Mouse (Mus musculus): Measurements from ENCODE around the gene Gpr34.

The Gpr34 gene

GRCm38 (mm10) chrX:13631599-13632283, at the start of gene Gpr34:
Gene Gpr34, plus strand, starts transcription at chrX:13632089.
- DNase-seq (ENCODE audit: low spot score): no peak

DNA sequence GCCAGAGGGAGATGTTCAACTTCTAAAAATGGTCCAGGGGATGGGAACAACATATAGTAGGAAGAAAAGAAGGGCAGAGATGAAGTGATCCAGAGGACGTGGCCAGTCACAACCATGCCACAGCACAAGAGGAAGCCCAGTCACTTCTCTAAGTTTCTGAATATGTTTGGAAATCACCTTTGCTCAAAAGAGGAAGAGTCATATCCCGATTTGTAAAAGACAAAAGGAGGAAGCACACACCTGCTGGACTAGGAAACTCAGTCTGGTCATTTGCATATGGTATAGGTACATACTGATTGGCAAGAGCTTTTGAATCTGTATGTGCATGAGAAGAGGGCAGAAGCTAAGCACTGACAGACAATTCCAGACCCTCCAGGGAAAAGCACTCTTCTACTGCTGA, 32.5 kb upstream of the Gpr34 start:
- no peak for DNase-seq (ENCODE audit: low spot score)

DNA sequence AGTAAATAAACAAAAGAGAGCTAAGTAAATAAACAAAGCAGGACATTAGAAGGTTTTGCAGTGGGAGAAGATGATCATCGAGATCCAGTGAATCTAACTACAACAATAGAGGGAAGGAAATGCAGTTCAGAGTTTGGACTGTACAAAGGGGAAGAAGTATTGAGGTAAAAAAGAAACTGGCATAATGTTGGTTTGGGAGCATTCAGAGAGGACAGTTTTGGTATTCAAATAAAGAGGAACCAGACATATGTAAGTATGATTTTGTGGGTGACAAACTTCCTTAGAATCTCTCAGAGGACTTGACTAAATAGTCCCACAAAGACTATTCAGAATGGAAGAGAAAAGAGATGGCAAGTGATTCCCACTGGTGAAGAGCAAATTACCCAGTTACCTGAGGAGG, 31.9 kb upstream of the Gpr34 start:
- no peak for DNase-seq (ENCODE audit: low spot score)

GRCm38 (mm10) chrX:13606741-13607140, 25.1 kb upstream of the Gpr34 start:
- no peak for DNase-seq (ENCODE audit: low spot score)

DNA sequence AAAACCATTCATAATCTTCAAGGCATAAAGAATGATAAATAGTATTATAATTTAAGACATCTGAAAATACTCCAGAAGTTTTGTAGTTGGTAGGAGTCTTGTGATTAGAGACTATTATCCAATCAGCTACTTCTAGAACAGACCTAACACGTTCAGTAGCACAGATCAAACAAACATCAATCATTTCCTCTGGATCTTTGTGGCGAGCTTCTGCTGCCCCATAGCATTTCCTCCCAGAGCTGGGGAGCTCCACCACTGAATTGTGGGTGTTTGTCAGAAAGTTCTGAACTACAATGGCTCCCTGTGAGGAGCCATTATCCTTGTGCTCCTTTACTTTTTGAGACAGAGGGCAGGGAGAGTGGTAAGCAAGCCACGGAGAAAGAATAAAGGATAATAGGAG, 24.1 kb upstream of the Gpr34 start:
- DNase-seq (ENCODE audit: low spot score): peak; percentile 27

DNA sequence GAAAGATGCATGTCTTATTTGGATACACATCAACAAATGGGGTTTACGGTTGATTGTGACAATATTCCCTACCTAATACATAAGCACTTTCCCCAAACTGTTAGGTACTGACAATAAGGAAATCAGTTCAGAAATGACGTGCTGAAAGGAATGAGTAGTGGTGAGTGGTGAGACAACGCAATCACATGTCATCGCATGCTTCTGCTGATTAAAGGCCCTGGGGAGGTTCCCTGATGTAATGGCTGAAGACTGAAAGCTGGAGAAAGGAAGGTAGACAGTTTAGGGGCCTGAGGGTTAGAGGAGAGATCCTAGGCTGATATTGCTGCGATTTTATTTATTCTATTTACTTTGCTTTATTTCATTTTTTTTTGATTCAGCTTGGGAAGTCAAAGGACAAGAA, 20.8 kb upstream of the Gpr34 start:
- no peak for DNase-seq (ENCODE audit: low spot score)

- DNase-seq (ENCODE audit: low spot score): no peak
These were observed 19.8 kb upstream of the Gpr34 start for GRCm38 (mm10) chrX:13612115-13612514.

- DNase-seq (ENCODE audit: low spot score): no peak
These were observed 15.2 kb upstream of the Gpr34 start for GRCm38 (mm10) chrX:13616726-13617125.

GRCm38 (mm10) chrX:13617294-13617693, 14.6 kb upstream of the Gpr34 start:
- no peak for DNase-seq (ENCODE audit: low spot score)

DNA sequence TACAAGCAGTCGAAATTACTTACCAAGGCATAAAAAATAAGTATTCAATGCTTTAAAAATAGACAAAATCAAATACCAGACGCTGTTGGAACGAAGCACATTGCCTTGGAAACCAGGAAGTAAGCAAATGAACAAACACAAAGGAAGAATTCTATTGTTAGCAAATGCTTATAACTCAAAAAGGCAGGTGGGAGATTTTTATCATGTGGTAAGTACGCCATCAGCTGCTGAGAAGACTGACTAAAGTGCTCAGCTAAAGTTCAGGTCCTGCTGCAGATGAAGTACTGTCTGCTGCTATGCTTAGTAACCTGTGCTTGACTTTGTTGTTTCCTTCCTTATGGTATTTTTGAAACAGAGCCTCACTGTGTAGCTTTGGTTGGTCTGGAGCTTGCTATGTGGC, 13.4 kb upstream of the Gpr34 start:
- peak; percentile 10 for DNase-seq (ENCODE audit: low spot score)

DNA sequence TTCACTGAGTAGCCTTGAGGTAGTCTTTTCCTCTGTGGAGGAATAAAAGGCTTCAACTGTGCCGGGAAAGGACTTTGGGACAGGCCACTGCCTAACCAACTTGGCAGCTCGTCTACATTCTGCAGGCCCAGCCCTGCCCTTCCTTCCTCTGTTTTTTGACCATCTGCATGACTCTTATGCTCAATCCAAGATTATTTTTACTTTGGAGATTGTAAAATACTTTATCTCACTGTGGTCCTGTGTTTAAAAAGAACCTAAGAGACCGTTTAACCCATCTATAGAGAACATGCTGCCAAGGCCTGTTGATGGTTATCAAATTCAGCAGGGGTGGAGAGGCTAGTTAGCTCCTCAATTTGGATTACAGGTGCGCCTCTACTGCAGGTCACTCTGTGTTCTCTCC, 10.4 kb upstream of the Gpr34 start:
- no peak for DNase-seq (ENCODE audit: low spot score)

- DNase-seq (ENCODE audit: low spot score): no peak
These were observed 9.2 kb upstream of the Gpr34 start for GRCm38 (mm10) chrX:13622654-13623053.

GRCm38 (mm10) chrX:13636398-13636797, 4.5 kb downstream of the Gpr34 start:
- DNase-seq (ENCODE audit: low spot score): no peak

DNA sequence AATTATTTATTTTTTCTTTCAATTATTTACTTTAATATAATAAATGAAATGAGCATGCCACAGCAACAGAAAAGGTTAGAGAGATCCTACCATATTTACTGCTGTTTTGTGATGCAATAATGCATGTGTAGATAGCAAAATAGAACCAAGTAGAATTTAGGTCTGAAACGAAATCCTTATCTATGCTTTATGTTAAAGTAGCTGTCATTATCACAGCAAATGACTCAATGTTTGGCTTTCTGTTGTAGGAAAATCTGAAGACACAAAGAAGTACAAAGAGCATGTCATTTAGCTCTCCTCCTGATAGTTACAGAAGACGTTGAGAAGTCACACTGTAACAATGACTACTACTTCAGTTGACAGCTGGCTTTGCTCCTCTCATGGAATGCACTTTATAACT, 7.0 kb downstream of the Gpr34 start:
- no peak for DNase-seq (ENCODE audit: low spot score)

DNA sequence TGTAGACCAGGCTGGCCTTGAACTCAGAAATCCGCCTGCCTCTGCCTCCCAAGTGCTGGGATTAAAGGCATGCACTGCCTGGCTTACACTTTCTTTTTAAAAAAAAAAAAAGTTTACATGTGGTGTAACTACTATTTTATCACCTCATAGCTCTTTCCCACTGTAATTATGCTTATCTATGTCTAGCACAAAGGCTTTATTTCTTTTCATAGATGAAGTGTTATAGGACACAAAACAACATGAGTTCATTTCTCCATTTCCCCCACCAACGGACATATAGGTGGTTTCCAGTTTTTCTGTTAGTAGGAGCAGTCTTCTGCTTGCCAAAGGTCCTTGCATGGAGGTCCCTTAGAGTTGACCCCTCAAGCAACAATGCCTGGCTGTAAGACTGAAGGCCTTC, 20.0 kb downstream of the Gpr34 start:
- DNase-seq (ENCODE audit: low spot score): no peak

DNA sequence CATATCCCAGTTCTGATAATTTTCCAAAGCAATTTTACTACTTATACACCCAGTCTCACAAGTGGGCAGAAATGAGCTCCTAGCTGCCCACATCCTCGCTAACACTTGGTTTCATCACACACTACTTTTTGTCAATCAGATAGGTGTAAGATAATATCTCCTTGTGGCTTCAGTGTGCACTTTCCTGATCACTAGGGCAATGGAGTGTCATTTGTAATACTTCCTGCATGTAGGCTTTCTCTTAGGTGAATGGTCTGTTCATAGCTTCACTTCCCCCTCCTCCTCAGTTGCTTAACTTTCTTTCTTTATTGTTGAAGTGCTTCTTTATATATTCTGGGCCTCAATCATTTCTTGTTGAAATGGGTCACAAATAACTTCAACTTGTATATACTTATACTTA, 20.4 kb downstream of the Gpr34 start:
- DNase-seq (ENCODE audit: low spot score): peak; percentile 18

GRCm38 (mm10) chrX:13655005-13655421, 23.1 kb downstream of the Gpr34 start:
- no peak for DNase-seq (ENCODE audit: low spot score)

GRCm38 (mm10) chrX:13655906-13656305, 24.0 kb downstream of the Gpr34 start:
- DNase-seq (ENCODE audit: low spot score): no peak

DNA sequence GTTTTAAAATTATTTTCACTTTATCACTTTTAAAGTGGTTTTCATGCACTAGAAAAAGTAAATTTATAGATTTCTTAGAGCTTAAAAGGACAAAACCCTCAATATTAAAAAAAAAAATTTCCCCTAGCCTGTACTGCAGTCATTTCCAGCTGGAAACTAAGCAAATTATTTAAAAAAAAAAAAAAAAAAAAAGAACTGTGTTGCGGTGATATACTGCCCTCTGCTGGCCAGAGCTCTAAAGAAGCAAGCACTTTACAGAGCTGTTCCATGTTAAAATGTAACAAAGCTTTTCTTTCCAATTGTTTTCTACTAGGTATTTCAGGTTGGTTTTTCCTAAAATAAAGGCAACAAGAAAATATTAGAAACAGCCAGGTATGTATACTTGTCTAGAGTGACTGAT, 24.8 kb downstream of the Gpr34 start:
- DNase-seq (ENCODE audit: low spot score): peak; percentile 26

- DNase-seq (ENCODE audit: low spot score): no peak
These were observed 26.8 kb downstream of the Gpr34 start for GRCm38 (mm10) chrX:13658616-13659140.

- no peak for DNase-seq (ENCODE audit: low spot score)
These were observed 27.5 kb downstream of the Gpr34 start for GRCm38 (mm10) chrX:13659201-13659890.

GRCm38 (mm10) chrX:13661063-13661462, 29.2 kb downstream of the Gpr34 start, which contains the start of gene Gpr82:
Gene Gpr82, plus strand, starts transcription at chrX:13661363.
- DNase-seq (ENCODE audit: low spot score): no peak

GRCm38 (mm10) chrX:13668867-13669266, 37.0 kb downstream of the Gpr34 start:
- DNase-seq (ENCODE audit: low spot score): no peak

- DNase-seq (ENCODE audit: low spot score): no peak
These were observed 38.5 kb downstream of the Gpr34 start for GRCm38 (mm10) chrX:13670342-13670741.
